Mouse (Mus musculus) stomach, embryonic 15.5 days (tissue): ENCODE measurements around the gene Rag1. TPM values are rescaled to one million over a fixed set of nuclear protein-coding genes. Genes with fewer than 3 reads are reported as not detected.

Experiments
- ATAC-seq: fragments of 200-750 bp; cut with Nextera tagmentation; 2 replicates; pipeline ENCODE4 v1.8.0; 2017; ENCODE audit warnings: low read depth, moderate number of reproducible peaks, moderate TSS enrichment; ENCODE audit not compliant: insufficient read depth, low FRiP score
- H3K27ac ChIP-seq: fragments of 300-500 bp; sonication (generic); 2 replicates; pipeline ENCODE4 v1.5.1; 2015; ENCODE audit warnings: mild to moderate bottlenecking, inconsistent platforms
- H3K27me3 ChIP-seq: fragments of 300-500 bp; sonication (generic); replicated peaks from 2 replicates; pipeline ENCODE4 v1.6.1; 2015; ENCODE audit warnings: inconsistent platforms
- H3K36me3 ChIP-seq: fragments of 300-500 bp; sonication (generic); 2 replicates; pipeline ENCODE4 v1.6.1; 2015; ENCODE audit warnings: inconsistent platforms
- H3K4me1 ChIP-seq: fragments of 300-500 bp; sonication (generic); 2 replicates; pipeline ENCODE4 v1.6.1; 2015; ENCODE audit warnings: inconsistent platforms
- H3K4me2 ChIP-seq: fragments of 300-500 bp; sonication (generic); 2 replicates; pipeline ENCODE4 v1.6.1; 2015; ENCODE audit warnings: mild to moderate bottlenecking, inconsistent platforms
- H3K4me3 ChIP-seq: fragments of 300-500 bp; sonication (generic); replicated peaks from 2 replicates; pipeline ENCODE4 v1.5.1; 2015; ENCODE audit warnings: inconsistent platforms
- H3K9ac ChIP-seq: fragments of 300-500 bp; sonication (generic); 2 replicates; pipeline ENCODE4 v1.6.1; 2015; ENCODE audit warnings: inconsistent platforms
- H3K9me3 ChIP-seq: fragments of 300-500 bp; sonication (generic); 2 replicates; pipeline ENCODE4 v1.6.1; 2016; ENCODE audit warnings: inconsistent platforms
- WGBS: fragments of 180-500 bp; shearing (Covaris S2); methylation state at CpG from one replicate; pipeline ENCODE4 v1.1.7; 2015; 5-methylcytosine and 5-hydroxymethylcytosine counted together
- polyA plus RNA-seq: library from polyadenylated mRNA; unstranded; fragments of >200 nt; fragmentation: Nextera tagmentation; extraction: Ambion mirVana; gene quantifications from 2 replicates; pipeline ENCODE4 v1.2.1, GENCODE M21; 2015

The Rag1 gene
- polyA plus RNA-seq, 1 experiment from 2014 or later, result 0.10 TPM

GRCm38 (mm10) chr2:101598190-101599181 is 50.8 kb downstream of the Rag1 start:
- Histone ChIP-seq H3K9me3 (no peaks in the 10 kb centered on the region), H3K4me1 (peaks cover 5% of the 10 kb centered on the region; the same call in 1 of the 2 replicates), H3K27me3 (no peaks in the 10 kb centered on the region), H3K4me3 (no peak overlapping the region), H3K27ac (no peak overlapping the region), H3K9ac (no peak overlapping the region), H3K4me2 (no peak overlapping the region), H3K36me3 (no peaks in the 10 kb centered on the region)
- ATAC-seq, result no peak
- WGBS, result 76% methylated on average over 13 of the region's 13 CpGs

- Histone ChIP-seq H3K27me3 (no peaks in the 10 kb centered on the region), H3K9me3 (no peaks in the 10 kb centered on the region), H3K4me1 (peaks cover 5% of the 10 kb centered on the region; the same call in 1 of the 2 replicates), H3K9ac (no peak overlapping the region), H3K4me2 (no peak overlapping the region), H3K4me3 (no peak overlapping the region), H3K27ac (no peak overlapping the region), H3K36me3 (no peaks in the 10 kb centered on the region)
- ATAC-seq, result no peak
Measured at GRCm38 (mm10) chr2:101597186-101597585, 52.1 kb downstream of the Rag1 start.

- 88% methylated on average over 5 of the region's 5 CpGs for WGBS
- Histone ChIP-seq H3K4me1 (no peaks in the 10 kb centered on the region), H3K9ac (no peak overlapping the region), H3K4me3 (no peak overlapping the region), H3K9me3 (no peaks in the 10 kb centered on the region), H3K27ac (no peak overlapping the region), H3K36me3 (no peaks in the 10 kb centered on the region), H3K4me2 (no peak overlapping the region), H3K27me3 (no peaks in the 10 kb centered on the region)
- no peak for ATAC-seq
Measured at GRCm38 (mm10) chr2:101594681-101595080, 54.6 kb downstream of the Rag1 start.

- Histone ChIP-seq H3K4me1 (no peaks in the 10 kb centered on the region), H3K9ac (no peak overlapping the region), H3K4me2 (no peak overlapping the region), H3K36me3 (no peaks in the 10 kb centered on the region), H3K4me3 (no peak overlapping the region), H3K27ac (no peak overlapping the region), H3K27me3 (no peaks in the 10 kb centered on the region), H3K9me3 (no peaks in the 10 kb centered on the region)
- ATAC-seq, result no peak
- WGBS, result 55% methylated on average over 8 of the region's 8 CpGs
Measured at GRCm38 (mm10) chr2:101592886-101593285, 56.4 kb downstream of the Rag1 start.

- H3K4me1 ChIP-seq, result no peaks in the 10 kb centered on the region
- H3K36me3 ChIP-seq, result no peaks in the 10 kb centered on the region
- no peak overlapping the region for H3K9ac ChIP-seq
- H3K27ac ChIP-seq, result no peak overlapping the region
- H3K4me2 ChIP-seq, result no peak overlapping the region
- H3K27me3 ChIP-seq, result no peaks in the 10 kb centered on the region
- WGBS, result 27% methylated on average over 10 of the region's 10 CpGs
- H3K4me3 ChIP-seq, result no peak overlapping the region
- no peaks in the 10 kb centered on the region for H3K9me3 ChIP-seq
- no peak for ATAC-seq
Measured at GRCm38 (mm10) chr2:101592023-101592841, 57.1 kb downstream of the Rag1 start.

- no peak overlapping the region for H3K9ac ChIP-seq
- H3K4me2 ChIP-seq, result no peak overlapping the region
- whole genome bisulfite sequencing, result 71% methylated on average over 8 of the region's 8 CpGs
- no peaks in the 10 kb centered on the region for H3K27me3 ChIP-seq
- H3K9me3 ChIP-seq, result no peaks in the 10 kb centered on the region
- no peak overlapping the region for H3K4me3 ChIP-seq
- H3K4me1 ChIP-seq, result no peaks in the 10 kb centered on the region
- no peak overlapping the region for H3K27ac ChIP-seq
- ATAC-seq, result no peak
- no peaks in the 10 kb centered on the region for H3K36me3 ChIP-seq
Measured at GRCm38 (mm10) chr2:101591356-101591755, 57.9 kb downstream of the Rag1 start.

Other genes with a start within 250 kb of the Rag1 start
- 0.06 and 0.09 TPM in 2 replicates for gene Rag2, start 24.8 kb downstream of the Rag1 start, polyA plus RNA-seq
- 51.0 and 55.8 TPM in 2 replicates for gene B230118H07Rik, start within 50 bp of the Rag1 start, polyA plus RNA-seq
- 7.4 and 9.4 TPM in 2 replicates for gene Traf6, start 28.9 kb upstream of the Rag1 start, polyA plus RNA-seq
- 9.5 and 9.8 TPM in 2 replicates for gene Prr5l, start 233.5 kb upstream of the Rag1 start, polyA plus RNA-seq
- gene Commd9, start 236.7 kb upstream of the Rag1 start, polyA plus RNA-seq, result 54.1 and 58.1 TPM in 2 replicates